Mouse (Mus musculus): ENCODE measurements at regions not wholly inside any gene's neighbourhood (a gene's known extent, or its start where the extent isn't known, plus 50 kb on each side); places are given as distances from the start of the nearest gene placed in this dataset.

DNA sequence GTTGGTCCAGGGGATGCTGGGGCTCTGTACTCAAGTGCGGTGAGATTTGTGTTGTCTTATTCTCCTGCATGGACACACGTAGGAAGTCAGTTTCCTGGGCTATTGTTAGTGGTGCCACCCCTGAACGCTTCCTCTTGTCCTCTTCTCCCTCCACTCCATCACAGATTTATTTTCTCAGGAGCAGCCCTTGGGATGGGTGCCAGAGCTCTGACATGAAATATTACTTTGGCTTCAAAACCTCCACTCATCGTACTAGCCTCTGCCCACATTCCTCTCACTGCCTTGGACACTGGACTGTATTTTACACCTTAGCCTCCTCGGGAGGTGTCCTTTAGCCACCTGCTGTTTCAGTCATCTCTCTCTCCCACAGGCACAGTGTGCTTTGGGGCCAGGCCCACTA lies 139.6 kb downstream of the Efnb1 start:
- 86% methylated on average over 5 of the region's 5 CpGs for WGBS
- H3K36me3 ChIP-seq (replicated peaks), result no peaks in the 10 kb centered on the region
- no peak overlapping the region for H3K27ac ChIP-seq
- H3K4me1 ChIP-seq, result peaks cover 3% of the 10 kb centered on the region
- no peak for DNase-seq (ENCODE audit: extremely low spot score, low spot score)
- no peaks in the 10 kb centered on the region for H3K9me3 ChIP-seq
- peaks cover 100% of the 10 kb centered on the region for H3K27me3 ChIP-seq (ENCODE audit: poor library complexity, severe bottlenecking)
- no peak overlapping the region for H3K4me3 ChIP-seq

DNA sequence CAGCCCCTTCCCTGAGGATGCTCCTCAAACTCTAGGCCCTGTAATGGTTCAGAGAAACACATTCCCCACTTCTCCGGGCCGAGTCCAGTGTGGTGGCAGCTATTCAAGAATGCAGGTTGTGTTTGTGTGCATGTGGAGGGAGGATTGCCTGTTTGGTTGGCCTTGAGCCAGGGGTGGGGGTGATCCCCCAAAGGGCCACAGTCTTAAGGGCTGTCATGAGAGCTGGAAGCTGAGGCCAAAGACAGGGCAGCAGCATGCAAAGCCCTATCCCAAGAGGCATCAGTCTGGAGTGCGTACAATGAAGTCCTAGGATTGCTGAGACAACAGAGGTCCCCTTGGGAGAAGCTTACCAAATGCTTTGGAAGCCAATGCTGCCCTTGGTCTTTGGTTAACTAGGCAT lies 136.0 kb downstream of the Efnb1 start:
- no peaks in the 10 kb centered on the region for H3K4me1 ChIP-seq

DNA sequence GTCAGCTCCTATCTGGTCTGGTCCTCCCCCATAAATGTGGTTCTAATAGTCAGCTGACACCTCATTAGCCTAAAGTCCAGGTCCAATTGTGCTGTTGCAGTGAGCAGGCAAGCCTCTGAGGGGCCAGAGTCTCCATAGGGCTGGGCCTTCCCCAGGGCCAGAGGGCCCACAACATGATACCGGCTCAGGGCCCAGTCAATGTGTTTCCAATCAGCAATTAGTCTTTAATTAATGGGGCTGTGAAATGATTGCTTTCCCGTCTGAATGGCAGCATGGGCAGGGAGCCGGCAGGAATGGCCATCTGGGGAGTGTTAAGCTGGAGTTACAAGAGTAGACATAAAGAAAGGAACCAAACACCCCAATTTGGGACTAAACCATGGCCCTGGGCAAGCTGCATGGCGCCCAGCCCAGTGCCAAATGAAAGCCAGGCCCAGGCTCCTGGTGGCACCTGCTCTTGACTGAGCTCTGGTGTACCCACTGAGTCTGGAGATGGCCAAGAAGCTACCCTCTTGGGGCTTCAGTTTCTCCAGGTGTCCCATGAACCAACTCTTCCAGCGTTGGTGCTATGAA lies 113.2 kb downstream of the Efnb1 start:
- H3K4me1 ChIP-seq, result peaks cover 6% of the 10 kb centered on the region; the same call in 1 of the 2 replicates
- H3K27me3 ChIP-seq (ENCODE audit: poor library complexity, severe bottlenecking), result peaks cover 98% of the 10 kb centered on the region
- H3K9me3 ChIP-seq, result no peaks in the 10 kb centered on the region
- WGBS, result 67% methylated on average over 5 of the region's 5 CpGs
- no peak for DNase-seq (ENCODE audit: extremely low spot score, low spot score)
- no peak overlapping the region for H3K4me3 ChIP-seq
- no peak overlapping the region for H3K27ac ChIP-seq
- no peaks in the 10 kb centered on the region for H3K36me3 ChIP-seq (replicated peaks)

More for the DNA sequence above, 136.0 kb downstream of the Efnb1 start:
- H3K27me3 ChIP-seq (ENCODE audit: poor library complexity, severe bottlenecking), result peaks cover 94% of the 10 kb centered on the region
- H3K9me3 ChIP-seq, result no peaks in the 10 kb centered on the region
- no peak for DNase-seq (ENCODE audit: extremely low spot score, low spot score)
- no peak overlapping the region for H3K27ac ChIP-seq
- no peaks in the 10 kb centered on the region for H3K36me3 ChIP-seq (replicated peaks)
- no peak overlapping the region for H3K4me3 ChIP-seq
- 93% methylated on average over 3 of the region's 3 CpGs for WGBS

DNA sequence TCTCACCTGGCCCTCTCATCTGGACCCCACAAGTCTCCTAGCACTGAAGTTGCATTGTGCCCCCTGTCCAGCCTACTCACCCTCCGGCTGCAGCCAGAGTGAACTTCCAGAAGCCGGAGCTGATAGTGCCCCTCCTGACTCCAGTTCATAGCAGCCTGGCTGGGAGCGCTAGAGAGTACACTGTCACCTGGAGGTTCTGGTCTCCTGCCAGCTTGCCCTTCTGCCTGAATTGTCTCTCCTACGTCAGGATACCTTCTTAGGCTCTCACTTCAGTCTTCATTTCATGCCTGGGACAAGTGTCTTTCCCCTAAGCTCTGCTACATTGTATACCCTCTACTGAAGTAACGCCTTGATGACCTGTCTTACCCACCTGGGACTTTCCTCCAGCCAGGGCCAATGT lies 112.3 kb downstream of the Efnb1 start:
- no peak for DNase-seq (ENCODE audit: extremely low spot score, low spot score)
- H3K36me3 ChIP-seq (replicated peaks), result no peaks in the 10 kb centered on the region
- H3K9me3 ChIP-seq, result no peaks in the 10 kb centered on the region
- WGBS, result 90% methylated on average over 5 of the region's 5 CpGs
- peaks cover 6% of the 10 kb centered on the region; the same call in 1 of the 2 replicates for H3K4me1 ChIP-seq
- H3K27ac ChIP-seq, result no peak overlapping the region
- H3K27me3 ChIP-seq (ENCODE audit: poor library complexity, severe bottlenecking), result peaks cover 98% of the 10 kb centered on the region
- no peak overlapping the region for H3K4me3 ChIP-seq

DNA sequence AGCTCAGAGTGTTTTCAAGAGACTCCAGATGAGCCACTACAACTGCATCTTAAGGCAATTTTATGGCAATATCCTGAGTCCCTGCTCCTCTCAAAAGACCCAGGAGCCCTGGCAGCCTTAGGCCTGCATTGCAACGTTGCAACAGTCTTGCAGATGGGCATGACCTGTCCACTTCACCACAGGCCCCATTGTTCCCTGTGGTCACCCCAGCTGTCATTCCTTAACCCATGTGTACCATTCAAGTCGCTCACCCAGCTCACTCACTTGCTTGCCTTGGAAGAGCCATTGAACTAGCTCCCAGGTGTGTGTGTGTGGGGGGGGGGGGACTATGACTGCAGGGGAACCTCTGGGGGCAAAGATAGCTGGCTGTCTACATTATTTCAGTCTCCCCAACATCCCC lies 110.8 kb downstream of the Efnb1 start:
- peaks cover 9% of the 10 kb centered on the region; the same call in 1 of the 2 replicates for H3K4me1 ChIP-seq
- no peak for DNase-seq (ENCODE audit: extremely low spot score, low spot score)
- no peak overlapping the region for H3K4me3 ChIP-seq
- H3K27me3 ChIP-seq (ENCODE audit: poor library complexity, severe bottlenecking), result peaks cover 98% of the 10 kb centered on the region
- no peaks in the 10 kb centered on the region for H3K36me3 ChIP-seq (replicated peaks)
- H3K27ac ChIP-seq, result no peak overlapping the region
- H3K9me3 ChIP-seq, result no peaks in the 10 kb centered on the region
- 79% methylated on average over 2 of the region's 2 CpGs for WGBS

DNA sequence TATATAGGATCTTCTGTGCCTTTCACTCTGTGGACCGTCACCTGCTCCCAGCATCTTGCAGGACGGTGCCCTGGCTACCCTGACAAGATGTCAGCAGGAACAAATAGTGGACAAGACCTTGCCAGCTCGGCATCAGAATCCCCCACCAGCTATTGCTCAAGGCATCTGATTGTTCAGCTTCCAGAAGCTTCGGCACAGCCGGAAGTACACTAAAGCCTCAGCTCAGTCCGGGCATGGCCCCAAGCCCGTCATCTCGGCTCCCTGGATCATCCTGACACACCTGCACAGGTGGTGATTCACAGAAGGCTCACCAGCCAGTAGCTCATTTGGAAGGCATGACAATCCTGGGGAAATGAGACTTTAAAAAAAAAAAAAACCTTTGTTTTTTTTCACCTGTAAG lies 110.1 kb downstream of the Efnb1 start:
- no peak overlapping the region for H3K4me3 ChIP-seq
- 90% methylated on average over 8 of the region's 8 CpGs for WGBS
- H3K27me3 ChIP-seq (ENCODE audit: poor library complexity, severe bottlenecking), result peaks cover 98% of the 10 kb centered on the region
- H3K4me1 ChIP-seq, result peaks cover 11% of the 10 kb centered on the region; the same call in 1 of the 2 replicates
- no peaks in the 10 kb centered on the region for H3K36me3 ChIP-seq (replicated peaks)
- no peaks in the 10 kb centered on the region for H3K9me3 ChIP-seq
- no peak overlapping the region for H3K27ac ChIP-seq
- DNase-seq (ENCODE audit: extremely low spot score, low spot score), result no peak

DNA sequence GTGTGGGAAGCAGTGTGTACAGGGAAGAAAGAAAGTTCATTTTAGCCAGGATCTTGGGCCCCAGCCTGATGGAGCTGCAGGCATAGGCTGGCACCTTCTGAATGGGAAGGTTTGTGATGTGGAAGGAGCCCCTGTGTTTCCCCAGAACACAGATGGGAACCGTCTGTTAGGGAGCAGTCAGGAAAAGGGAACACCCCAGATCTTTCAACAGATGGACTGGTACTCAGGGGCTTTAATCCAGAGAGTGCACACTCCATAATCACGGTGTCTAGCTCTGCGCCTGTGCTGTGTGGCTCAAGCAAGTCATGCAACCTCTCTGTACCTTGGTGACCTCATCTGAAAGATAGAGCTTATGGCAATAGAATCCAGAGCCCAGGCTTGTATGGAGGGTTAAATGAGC lies 109.6 kb downstream of the Efnb1 start:
- no peaks in the 10 kb centered on the region for H3K9me3 ChIP-seq
- H3K27ac ChIP-seq, result no peak overlapping the region
- peaks cover 11% of the 10 kb centered on the region; the same call in 1 of the 2 replicates for H3K4me1 ChIP-seq
- no peaks in the 10 kb centered on the region for H3K36me3 ChIP-seq (replicated peaks)
- H3K4me3 ChIP-seq, result no peak overlapping the region
- 90% methylated on average over 3 of the region's 3 CpGs for WGBS
- no peak for DNase-seq (ENCODE audit: extremely low spot score, low spot score)
- peaks cover 98% of the 10 kb centered on the region for H3K27me3 ChIP-seq (ENCODE audit: poor library complexity, severe bottlenecking)

DNA sequence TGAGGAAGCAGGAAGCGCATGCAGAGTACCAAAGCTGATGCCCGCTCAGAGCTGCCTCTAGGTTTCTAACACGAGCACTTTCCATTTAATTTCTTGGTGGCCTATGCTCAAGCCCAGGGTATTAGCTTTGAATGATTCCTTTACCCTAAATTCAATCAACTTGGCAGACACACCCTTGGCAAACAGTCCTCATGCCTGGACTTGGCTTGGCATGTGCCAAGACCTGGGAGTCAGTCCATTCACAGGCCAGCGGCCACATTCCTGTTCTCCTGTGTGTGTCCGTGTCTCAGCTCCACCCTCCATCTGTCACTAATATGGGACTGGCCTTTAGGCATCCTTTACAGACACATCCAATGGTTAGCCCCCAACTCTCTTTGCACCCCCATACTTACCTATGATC lies 107.3 kb downstream of the Efnb1 start:
- H3K4me1 ChIP-seq, result peaks cover 11% of the 10 kb centered on the region; the same call in 1 of the 2 replicates
- H3K36me3 ChIP-seq (replicated peaks), result no peaks in the 10 kb centered on the region
- H3K27me3 ChIP-seq (ENCODE audit: poor library complexity, severe bottlenecking), result peaks cover 98% of the 10 kb centered on the region
- no peak for DNase-seq (ENCODE audit: extremely low spot score, low spot score)
- 92% methylated on average over 5 of the region's 5 CpGs for WGBS
- H3K27ac ChIP-seq, result no peak overlapping the region
- H3K9me3 ChIP-seq, result no peaks in the 10 kb centered on the region
- H3K4me3 ChIP-seq, result no peak overlapping the region

DNA sequence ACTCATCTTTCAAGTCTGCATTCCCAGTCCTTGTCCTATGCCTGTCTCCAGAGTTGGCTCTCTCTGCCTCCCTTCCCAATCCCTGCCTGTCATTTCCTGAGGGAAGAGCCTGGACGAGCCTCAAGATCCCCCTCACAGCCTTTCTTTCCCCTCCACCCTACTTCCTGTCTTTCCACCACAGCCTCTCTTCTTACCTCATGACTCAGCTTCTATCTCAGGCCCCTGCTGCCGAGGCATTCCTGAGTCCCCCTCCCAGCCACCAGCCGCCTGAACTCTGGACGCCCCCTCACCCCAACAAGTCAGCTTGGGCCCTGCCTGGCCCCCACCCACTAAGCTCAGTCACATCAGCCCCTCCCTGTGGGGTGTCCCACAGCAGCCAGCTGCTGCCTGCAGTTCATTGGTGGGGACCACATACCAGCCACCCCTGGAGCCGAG lies 105.8 kb downstream of the Efnb1 start:
- Histone ChIP-seq H3K36me3 (replicated peaks) (no peaks in the 10 kb centered on the region), H3K4me3 (no peak overlapping the region), H3K9me3 (no peaks in the 10 kb centered on the region), H3K4me1 (peaks cover 6% of the 10 kb centered on the region; the same call in 1 of the 2 replicates), H3K27ac (peak overlapping the region; percentile 30; the same call in 1 of the 2 replicates), H3K27me3 (ENCODE audit: poor library complexity, severe bottlenecking) (peaks cover 97% of the 10 kb centered on the region)
- 59% methylated on average over 5 of the region's 5 CpGs for WGBS
- DNase-seq (ENCODE audit: extremely low spot score, low spot score), result no peak

DNA sequence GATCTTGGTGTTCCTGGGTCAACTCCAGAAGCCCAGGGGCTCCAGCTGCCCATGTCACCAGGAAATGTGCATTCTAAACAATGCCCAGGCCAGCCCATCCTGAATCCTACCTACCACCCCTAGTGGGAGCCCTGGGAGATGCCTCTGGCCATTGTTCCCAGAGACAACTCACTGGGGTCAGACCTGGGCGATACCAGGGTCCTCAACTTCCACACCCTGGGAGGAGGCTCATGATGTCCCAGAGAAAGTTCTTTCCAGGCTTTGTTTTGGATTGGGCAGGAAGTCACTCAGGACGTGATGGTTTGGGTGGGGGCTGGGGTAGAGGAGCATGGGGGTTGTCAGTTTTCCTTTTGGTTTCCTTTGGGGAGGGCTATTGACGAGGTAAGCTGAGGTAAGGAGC lies 97.1 kb downstream of the Efnb1 start:
- no peaks in the 10 kb centered on the region for H3K9me3 ChIP-seq
- peak overlapping the region; percentile 71 for H3K27ac ChIP-seq
- 74% methylated on average over 3 of the region's 3 CpGs for WGBS
- peaks cover 99% of the 10 kb centered on the region for H3K27me3 ChIP-seq (ENCODE audit: poor library complexity, severe bottlenecking)
- no peak overlapping the region for H3K4me3 ChIP-seq
- no peaks in the 10 kb centered on the region for H3K36me3 ChIP-seq (replicated peaks)
- peaks cover 24% of the 10 kb centered on the region for H3K4me1 ChIP-seq
- DNase-seq (ENCODE audit: extremely low spot score, low spot score), result no peak

DNA sequence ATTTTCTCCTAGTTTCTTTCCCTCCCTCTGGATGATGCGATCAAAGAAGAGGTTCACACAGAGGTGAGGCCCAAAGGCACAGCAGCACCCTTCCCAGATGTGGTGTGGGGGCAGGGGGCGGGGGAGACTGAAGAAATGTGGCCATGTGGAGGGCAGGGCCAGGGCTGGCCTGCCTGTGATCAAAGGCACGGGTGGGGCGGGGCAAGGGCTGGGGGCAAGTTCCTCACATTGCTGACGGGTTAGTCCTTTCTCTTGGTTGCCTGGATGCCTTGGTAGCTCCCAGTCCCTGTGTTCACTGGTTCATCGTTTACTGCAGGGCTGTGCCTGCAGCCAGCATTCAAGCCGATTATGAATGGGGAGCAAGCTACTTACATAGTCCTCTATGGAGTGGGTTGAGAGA lies 96.4 kb downstream of the Efnb1 start:
- Histone ChIP-seq H3K27me3 (ENCODE audit: poor library complexity, severe bottlenecking) (peaks cover 99% of the 10 kb centered on the region), H3K9me3 (no peaks in the 10 kb centered on the region), H3K27ac (peak overlapping the region; percentile 71), H3K36me3 (replicated peaks) (no peaks in the 10 kb centered on the region), H3K4me3 (no peak overlapping the region), H3K4me1 (peaks cover 31% of the 10 kb centered on the region)
- DNase-seq (ENCODE audit: extremely low spot score, low spot score), result peak; percentile 36
- WGBS, result 58% methylated on average over 7 of the region's 7 CpGs

DNA sequence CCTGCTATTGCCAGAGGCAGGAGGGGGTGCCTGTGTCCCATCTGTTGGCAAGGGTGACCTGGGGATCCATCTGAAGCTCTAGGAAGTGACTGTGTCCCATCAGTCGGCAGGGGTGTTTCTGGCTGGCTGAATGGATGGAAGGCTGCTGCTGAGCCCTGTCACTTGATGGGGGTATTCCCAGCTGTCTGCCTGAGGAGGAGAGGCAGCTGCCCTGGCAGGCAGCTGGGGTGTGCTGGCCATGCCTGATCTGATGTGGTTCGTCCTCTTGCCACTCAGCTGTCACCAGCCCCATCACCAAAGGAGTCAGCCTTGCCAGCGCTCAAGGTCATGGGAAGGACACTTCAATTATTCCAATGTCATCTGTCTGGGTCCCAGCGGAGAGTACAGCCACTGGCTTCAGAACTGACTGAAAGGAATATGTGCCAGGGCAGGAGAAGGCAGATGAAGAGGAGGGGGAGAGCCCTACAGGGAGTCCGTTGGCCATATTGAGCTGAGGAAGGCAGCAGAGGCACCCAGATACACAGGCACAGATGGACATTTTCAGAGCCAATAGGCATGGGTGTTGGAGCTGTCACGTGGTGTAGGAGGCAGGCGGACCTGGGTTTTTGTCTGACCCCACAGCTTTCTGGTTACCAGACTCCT lies 89.3 kb downstream of the Efnb1 start:
- Histone ChIP-seq H3K27ac (peak overlapping the region; percentile 11; the same call in 1 of the 2 replicates), H3K27me3 (ENCODE audit: poor library complexity, severe bottlenecking) (peaks cover 100% of the 10 kb centered on the region), H3K4me1 (peaks cover 40% of the 10 kb centered on the region), H3K36me3 (replicated peaks) (no peaks in the 10 kb centered on the region), H3K4me3 (no peak overlapping the region), H3K9me3 (no peaks in the 10 kb centered on the region)
- 74% methylated on average over 7 of the region's 7 CpGs for WGBS
- DNase-seq (ENCODE audit: extremely low spot score, low spot score), result no peak

DNA sequence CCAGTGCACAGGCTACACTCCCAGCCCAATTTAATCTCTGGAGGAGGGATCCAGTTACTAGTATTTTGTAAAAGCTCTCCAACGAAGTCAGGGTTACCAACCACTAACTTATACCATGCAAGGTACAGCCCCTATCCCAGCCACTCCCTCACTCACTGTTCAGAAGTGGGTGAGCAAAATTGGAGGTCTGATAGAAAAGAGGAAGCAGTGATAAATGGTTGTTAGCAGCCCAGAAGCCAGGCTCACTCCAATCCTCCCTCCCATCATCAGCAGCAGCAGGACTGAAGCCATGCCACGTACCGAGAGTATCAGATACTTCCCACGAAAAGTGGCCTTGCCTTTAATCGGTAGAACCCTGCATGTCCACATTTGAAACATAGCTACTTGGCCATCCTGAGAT lies 86.1 kb downstream of the Efnb1 start:
- H3K36me3 ChIP-seq (replicated peaks), result no peaks in the 10 kb centered on the region
- DNase-seq (ENCODE audit: extremely low spot score, low spot score), result no peak
- peaks cover 62% of the 10 kb centered on the region for H3K4me1 ChIP-seq
- WGBS, result 70% methylated on average over 5 of the region's 5 CpGs
- no peaks in the 10 kb centered on the region for H3K9me3 ChIP-seq
- H3K4me3 ChIP-seq, result no peak overlapping the region
- H3K27ac ChIP-seq, result no peak overlapping the region
- peaks cover 100% of the 10 kb centered on the region for H3K27me3 ChIP-seq (ENCODE audit: poor library complexity, severe bottlenecking)

All from forebrain, embryonic 10.5 days (tissue).